Mouse (Mus musculus): ENCODE results near the gene Dse.

DNA sequence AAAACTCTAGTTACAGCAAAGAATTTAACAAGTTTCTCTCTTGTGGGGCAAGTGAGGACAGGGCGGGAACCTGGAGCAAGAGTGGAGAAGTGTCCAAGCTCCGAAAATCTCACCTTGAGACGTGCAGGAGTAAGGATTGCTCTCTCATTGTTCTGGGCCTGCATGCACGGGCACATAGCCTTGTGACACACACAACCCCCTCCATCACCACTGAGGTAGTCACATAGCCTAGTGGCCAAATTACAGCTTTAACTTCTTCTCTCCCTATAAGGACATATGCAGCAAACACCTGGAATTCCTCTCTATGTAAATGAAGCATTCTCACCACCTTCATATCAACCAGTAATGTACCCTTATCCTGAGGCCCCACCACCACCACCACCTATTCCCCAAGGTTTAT, 22.0 kb upstream of the Dse start:
- TF ChIP-seq CTCF (IDR thresholded peaks at IDR 0.05; ENCODE audit: control insufficient read depth, insufficient read depth, insufficient replicate concordance, low read depth, low read length) (no peak), POLR2A (IDR thresholded peaks at IDR 0.05; ENCODE audit: control insufficient read depth, low read depth, low read length) (no peak)

All from testis, adult 2 months (tissue).